Mouse (Mus musculus) limb, embryonic 15.5 days (tissue): ENCODE measurements at regions not wholly inside any gene's neighbourhood (a gene's known extent, or its start where the extent isn't known, plus 50 kb on each side); places are given as distances from the start of the nearest gene placed in this dataset.
"Not testable (repeated sequence)": the region's sequence is repeated elsewhere in the genome, so short reads cannot be mapped to it uniquely, and the experiment has no call there.

ENCODE experiments used
- ATAC-seq: fragments of 200-750 bp; cut with Nextera tagmentation; 2 replicates; pipeline ENCODE4 v1.8.0; 2017; ENCODE audit warnings: low read depth, moderate TSS enrichment; ENCODE audit not compliant: insufficient number of reproducible peaks, low FRiP score, low TSS enrichment
- H3K27ac ChIP-seq: fragments of 300-500 bp; sonication (generic); 2 replicates; pipeline ENCODE4 v1.5.1; 2015; ENCODE audit warnings: moderate library complexity, mild to moderate bottlenecking, inconsistent platforms
- H3K27me3 ChIP-seq: fragments of 300-500 bp; sonication (generic); 2 replicates; pipeline ENCODE4 v1.6.1; 2015; ENCODE audit warnings: inconsistent platforms
- H3K36me3 ChIP-seq: fragments of 300-500 bp; sonication (generic); 2 replicates; pipeline ENCODE4 v1.6.1; 2015; ENCODE audit warnings: inconsistent platforms
- H3K4me1 ChIP-seq: fragments of 300-500 bp; sonication (generic); 2 replicates; pipeline ENCODE4 v1.6.1; 2015; ENCODE audit warnings: inconsistent platforms
- H3K4me2 ChIP-seq: fragments of 300-500 bp; sonication (generic); 2 replicates; pipeline ENCODE4 v1.6.1; 2015; ENCODE audit warnings: mild to moderate bottlenecking, inconsistent platforms
- H3K4me3 ChIP-seq: fragments of 300-500 bp; sonication (generic); 2 replicates; pipeline ENCODE4 v1.5.1; 2015; ENCODE audit warnings: mild to moderate bottlenecking, inconsistent platforms
- H3K9ac ChIP-seq: fragments of 300-500 bp; sonication (generic); 2 replicates; pipeline ENCODE4 v1.6.1; 2015; ENCODE audit warnings: inconsistent platforms
- H3K9me3 ChIP-seq: fragments of 300-500 bp; sonication (generic); 2 replicates; pipeline ENCODE4 v1.6.1; 2016; ENCODE audit warnings: inconsistent platforms
- WGBS: fragments of 180-500 bp; shearing (Covaris S2); methylation state at CpG from one replicate; pipeline ENCODE4 v1.1.7; 2015; 5-methylcytosine and 5-hydroxymethylcytosine counted together

DNA sequence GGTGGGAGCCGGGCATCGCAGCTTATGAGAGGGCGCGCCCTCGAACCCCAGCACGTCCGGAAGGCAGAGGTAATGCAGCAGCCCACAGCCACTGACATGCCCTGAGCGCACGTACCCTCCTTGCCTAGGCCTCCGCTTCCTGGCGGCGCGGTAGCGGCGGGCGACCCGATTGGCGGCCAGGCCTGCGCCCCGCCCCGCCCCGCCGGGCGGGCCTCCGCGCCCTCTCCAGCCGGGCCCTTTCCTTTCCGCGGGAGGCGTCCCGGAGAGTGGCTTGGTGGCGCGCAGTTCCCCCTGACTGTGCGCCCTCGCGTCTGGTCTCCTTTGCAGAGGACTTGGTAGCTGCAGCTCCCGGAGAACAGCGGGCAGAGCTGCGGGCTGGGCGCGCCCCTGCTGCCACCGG lies 461.1 kb downstream of the Gm21863 start:
- H3K4me3 ChIP-seq, result peak overlapping the region; percentile 20; the same call in 1 of the 2 replicates
- 6% methylated on average over 34 of the region's 42 CpGs for WGBS
- not testable (repeated sequence) for H3K27me3 ChIP-seq, H3K4me1 ChIP-seq, H3K9me3 ChIP-seq, ATAC-seq, H3K27ac ChIP-seq, H3K36me3 ChIP-seq, H3K9ac ChIP-seq
- peak overlapping the region; percentile 31 for H3K4me2 ChIP-seq

GRCm38 (mm10) chr12:20426359-20426758 lies 472.1 kb downstream of the Gm21863 start:
- ATAC-seq, result not testable (repeated sequence)

DNA sequence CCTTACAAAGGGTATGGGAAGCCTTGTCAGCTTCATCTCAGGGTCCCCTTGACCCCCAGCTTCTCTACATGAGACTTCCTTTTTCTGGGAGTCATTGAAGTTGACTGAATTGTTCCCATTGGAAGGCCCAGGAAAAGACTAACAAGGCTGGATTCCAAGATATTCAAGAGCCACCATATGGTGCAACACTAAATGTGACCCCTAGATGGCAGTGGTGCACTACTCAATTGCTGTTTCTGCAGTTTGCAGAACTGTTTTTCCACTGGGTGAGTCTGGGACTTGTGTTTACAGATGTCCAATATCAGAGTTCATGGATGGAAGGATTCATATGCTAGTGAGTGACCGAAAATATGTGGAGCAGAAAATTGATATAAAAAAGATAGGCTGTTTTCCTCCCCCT lies 510.3 kb downstream of the Gm21863 start:
- H3K36me3 ChIP-seq, H3K9ac ChIP-seq, ATAC-seq, H3K4me1 ChIP-seq, H3K4me3 ChIP-seq, H3K9me3 ChIP-seq, H3K27me3 ChIP-seq, H3K27ac ChIP-seq, H3K4me2 ChIP-seq: not testable (repeated sequence)
- WGBS, result 68% methylated on average over 1 of the region's 1 CpGs

More at GRCm38 (mm10) chr12:20426359-20426758, 472.1 kb downstream of the Gm21863 start:
- 88% methylated on average over 3 of the region's 4 CpGs for WGBS
- H3K4me2 ChIP-seq, H3K4me3 ChIP-seq, H3K4me1 ChIP-seq, H3K27me3 ChIP-seq, H3K27ac ChIP-seq, H3K9ac ChIP-seq, H3K36me3 ChIP-seq, H3K9me3 ChIP-seq: not testable (repeated sequence)
